20 mouse cellular contexts compared by ENCODE assay signal in the genomic region with DNA sequence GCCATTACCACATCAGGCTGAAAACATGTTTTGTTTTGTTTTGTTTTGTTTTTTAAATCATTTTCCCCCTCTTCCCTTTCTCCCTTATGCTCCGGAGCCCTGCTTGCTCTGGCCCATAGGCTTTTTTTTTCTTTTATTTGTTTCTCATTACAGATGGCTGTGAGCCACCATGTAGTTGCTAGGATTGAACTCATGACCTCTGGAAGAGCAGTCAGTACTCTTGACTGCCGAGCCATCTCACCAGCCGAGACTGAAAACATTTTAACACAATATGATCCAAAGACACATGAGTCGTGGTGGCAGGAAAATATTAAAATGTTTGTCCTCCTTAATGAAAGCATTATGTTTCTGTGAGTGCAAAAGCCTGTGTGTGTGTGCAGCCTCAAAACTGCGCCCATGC.
"Had no signal": no experiment of that assay in that cellular context is flagged by ENCODE, and none has a peak within 500 bp of the region (broad histone marks: within the 10 kb centered on the region; RNA-seq: fewer than 3 reads in every experiment).

No protein-coding gene starts in this region.

- H3K36me3 ChIP-seq: kidney, embryonic 15.5 days; limb, embryonic 15.5 days; midbrain, embryonic 12.5 days; midbrain, embryonic 15.5 days; neural tube, embryonic 13.5 days; stomach, embryonic 15.5 days had no signal

- H3K9me3 ChIP-seq: kidney, embryonic 15.5 days; limb, embryonic 15.5 days; midbrain, embryonic 12.5 days; midbrain, embryonic 15.5 days; neural tube, embryonic 13.5 days; stomach, embryonic 15.5 days had no signal

- H3K27me3 ChIP-seq: kidney, embryonic 15.5 days; limb, embryonic 15.5 days; midbrain, embryonic 12.5 days; midbrain, embryonic 15.5 days; neural tube, embryonic 13.5 days; stomach, embryonic 15.5 days had no signal

- H3K4me3 ChIP-seq: kidney, embryonic 15.5 days; limb, embryonic 15.5 days; midbrain, embryonic 12.5 days; midbrain, embryonic 15.5 days; myocyte; neural tube, embryonic 13.5 days; stomach, embryonic 15.5 days had no signal

- H3K27ac ChIP-seq: kidney, embryonic 15.5 days; limb, embryonic 15.5 days; liver, embryonic 14.5 days; macrophage; midbrain, embryonic 12.5 days; midbrain, embryonic 15.5 days; neural tube, embryonic 13.5 days; stomach, embryonic 15.5 days had no signal

- H3K9ac ChIP-seq: kidney, embryonic 15.5 days; limb, embryonic 15.5 days; liver, embryonic 14.5 days; liver, postnatal 0 days; lung, embryonic 14.5 days; midbrain, embryonic 12.5 days; midbrain, embryonic 15.5 days; neural tube, embryonic 13.5 days; stomach, embryonic 15.5 days had no signal

- H3K4me2 ChIP-seq: liver, embryonic 11.5 days had no signal

- DNase-seq: kidney, adult 8-10 months; kidney, postnatal 10 days; kidney, postnatal 36 days; layer of hippocampus, adult 9-11 months; liver, postnatal 0 days; lung, embryonic 14.5 days; retina, postnatal 1 day; right cerebral cortex, postnatal 25 days; spleen, adult 18-20 months; thymus, adult 18-20 months had no signal

- H3K4me1 ChIP-seq: limb, embryonic 15.5 days had no signal
